Mouse (Mus musculus): ENCODE results near the gene Gng7. TPM values are rescaled to one million over a fixed set of nuclear protein-coding genes. Genes with fewer than 3 reads are reported as not detected.

Gene Gng7
- total and polyA plus RNA-seq, 3 experiments: 0.24 to 0.47 TPM; not detected in 1

DNA sequence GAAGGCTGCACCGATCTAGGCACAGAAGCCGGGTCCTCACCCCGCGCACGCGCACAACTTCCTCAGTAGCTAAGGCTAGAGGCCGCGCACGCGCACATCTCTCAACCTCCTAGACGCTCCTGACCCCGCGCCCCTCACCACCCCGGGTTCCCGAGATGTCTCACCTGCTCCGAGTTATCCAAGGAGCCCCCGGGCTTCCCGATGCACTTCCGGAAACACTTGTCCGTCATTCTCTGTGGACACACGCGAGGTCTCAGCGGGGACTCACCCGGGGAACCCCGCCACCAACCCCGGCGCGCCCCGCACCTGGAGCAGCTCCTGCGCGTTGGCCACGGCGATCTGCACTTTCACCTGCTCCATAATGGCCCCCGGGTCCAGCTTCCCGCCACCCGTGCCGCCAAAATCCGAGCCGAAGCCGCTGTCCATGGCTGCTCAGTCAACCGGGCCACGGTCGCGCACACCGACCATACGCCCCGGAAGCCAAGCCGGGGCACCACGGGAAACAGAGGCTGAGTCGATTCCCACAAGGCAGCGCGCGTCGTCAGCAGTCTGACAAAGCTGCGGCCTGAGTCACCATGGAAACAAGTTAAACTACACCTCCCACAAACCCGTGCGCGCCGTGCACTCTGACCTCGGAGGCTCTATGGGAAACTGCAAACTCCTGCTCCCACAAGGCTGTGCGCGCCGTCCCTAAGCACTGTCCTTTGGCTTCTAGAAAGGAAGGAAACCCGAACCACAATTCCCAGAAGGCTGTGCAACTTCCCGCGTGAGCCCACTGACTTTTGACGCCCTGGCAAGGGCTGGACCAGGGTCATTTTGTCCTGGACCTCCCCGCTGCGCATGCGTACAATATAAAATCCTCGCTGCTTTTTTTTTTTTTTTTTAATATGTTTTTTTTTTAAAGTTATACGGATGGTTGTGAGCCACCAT lies 114.2 kb downstream of the Gng7 start, which contains the start of gene Timm13:
Gene Timm13, minus strand, starts transcription at position 652 of the 930 bp plus-strand sequence.
- peak; percentile 99 for DNase-seq (ENCODE audit: extremely low read depth)
- in situ Hi-C loops (cut with MboI; ENCODE audit: low pct_ligation_motif_present, low pct_unique_long_range_greater_than_20kb, low sequenced_read_pairs): no loop called here

More for the DNA sequence above, 114.2 kb downstream of the Gng7 start, which contains the start of gene Timm13:
- peak within 1 kb of the TSS; percentile 76 to 88 (median 84) for H3K4me3 ChIP-seq (replicated peaks in 1 of 3; ENCODE audit: low read depth in 2 of 3, low read length in 2 of 3, poor library complexity in 1 of 3)
- peak within 1 kb of the TSS; percentile 75 for H3K27ac ChIP-seq (ENCODE audit: insufficient read depth, low read depth)
- H3K9me3 ChIP-seq (replicated peaks; ENCODE audit: low read length): no peaks in the 10 kb centered on the region
- TF ChIP-seq ZNF384 (IDR thresholded peaks at IDR 0.05; ENCODE audit: low read depth, low read length): peak; percentile 94
- TF ChIP-seq POLR2AphosphoS2 (IDR thresholded peaks at IDR 0.05; ENCODE audit: low read depth, low read length): peak; percentile 87
- TF ChIP-seq ELF1 (IDR thresholded peaks at IDR 0.05; ENCODE audit: low read depth, low read length): peak; percentile 88; the same call in 1 of the 2 replicates
- TF ChIP-seq ZMIZ1 (IDR thresholded peaks at IDR 0.05; ENCODE audit: low read depth, low read length): peak; percentile 86
- TF ChIP-seq CHD2 (IDR thresholded peaks at IDR 0.05; ENCODE audit: low read length): peak; percentile 98
- TF ChIP-seq SMC3 (IDR thresholded peaks at IDR 0.05; ENCODE audit: low read depth, low read length): no peak
- no peak for TF ChIP-seq ZC3H11A (IDR thresholded peaks at IDR 0.05; ENCODE audit: low read depth, low read length)
- no peak for TF ChIP-seq UBTF (IDR thresholded peaks at IDR 0.05; ENCODE audit: low read depth, low read length)
- no peak for TF ChIP-seq E2F4 (IDR thresholded peaks at IDR 0.05; ENCODE audit: insufficient replicate concordance, low read depth, low read length)
- peak; percentile 89 for TF ChIP-seq NELFE (IDR thresholded peaks at IDR 0.05; ENCODE audit: low read depth, low read length)
- TF ChIP-seq MXI1 (IDR thresholded peaks at IDR 0.05; ENCODE audit: low read depth, low read length): peak; percentile 88
- TF ChIP-seq RAD21 (IDR thresholded peaks at IDR 0.05; ENCODE audit: low read depth, low read length): no peak
- TF ChIP-seq HCFC1 (IDR thresholded peaks at IDR 0.05; ENCODE audit: low read depth, low read length): peak; percentile 94
- no peak for TF ChIP-seq ETS1 (conservative IDR thresholded peaks at IDR 0.05; ENCODE audit: low read depth, low read length)
- peak; percentile 92 for TF ChIP-seq NRF1 (IDR thresholded peaks at IDR 0.05; ENCODE audit: low read depth, low read length)
- TF ChIP-seq EP300 (IDR thresholded peaks at IDR 0.05; ENCODE audit: low read length): no peak
- peak; percentile 94 for TF ChIP-seq MAX (IDR thresholded peaks at IDR 0.05; ENCODE audit: low read length)
- no peak for TF ChIP-seq USF1 (IDR thresholded peaks at IDR 0.05; ENCODE audit: low read depth, low read length)
- TF ChIP-seq TBP (conservative IDR thresholded peaks at IDR 0.05; ENCODE audit: low read depth, low read length): no peak
- TF ChIP-seq MAZ (IDR thresholded peaks at IDR 0.05; ENCODE audit: low read depth, low read length): no peak
- no peak for TF ChIP-seq BHLHE40 (IDR thresholded peaks at IDR 0.05; ENCODE audit: low read depth, low read length)
- TF ChIP-seq ZKSCAN1 (IDR thresholded peaks at IDR 0.05; ENCODE audit: borderline replicate concordance, low read depth, low read length): no peak
- TF ChIP-seq IRF4 (IDR thresholded peaks at IDR 0.05; ENCODE audit: low read depth, low read length): peak; percentile 67
- TF ChIP-seq MAFK (IDR thresholded peaks at IDR 0.05; ENCODE audit: insufficient replicate concordance, low read length): no peak
- TF ChIP-seq RCOR1 (conservative IDR thresholded peaks at IDR 0.05; ENCODE audit: low read depth, low read length): no peak
- TF ChIP-seq SIN3A (IDR thresholded peaks at IDR 0.05; ENCODE audit: low read length): peak; percentile 81; the same call in 1 of the 2 replicates
- no peak for TF ChIP-seq PAX5 (IDR thresholded peaks at IDR 0.05; ENCODE audit: low read length)
- TF ChIP-seq GABPA (IDR thresholded peaks at IDR 0.05; ENCODE audit: insufficient replicate concordance, low read depth, low read length): peak; percentile 88; the same call in 1 of the 2 replicates
- TF ChIP-seq JUND (conservative IDR thresholded peaks at IDR 0.05; ENCODE audit: low read depth, low read length): no peak
- TF ChIP-seq CHD1 (IDR thresholded peaks at IDR 0.05; ENCODE audit: low read depth, low read length): no peak
- no peak for TF ChIP-seq CTCF (conservative IDR thresholded peaks at IDR 0.05 in 1 of 2, IDR thresholded peaks at IDR 0.05 in 1 of 2; ENCODE audit: low read depth in 2 of 2, low read length in 2 of 2)
- TF ChIP-seq TCF12 (IDR thresholded peaks at IDR 0.05; ENCODE audit: low read depth, low read length): peak; percentile 66
- TF ChIP-seq USF2 (conservative IDR thresholded peaks at IDR 0.05; ENCODE audit: low read depth, low read length): no peak
- peak; percentile 99 for TF ChIP-seq KAT2A (IDR thresholded peaks at IDR 0.05; ENCODE audit: insufficient replicate concordance, low read length)
- TF ChIP-seq MYC (IDR thresholded peaks at IDR 0.05; ENCODE audit: low read depth, low read length): peak; percentile 77; the same call in 1 of the 2 replicates
- peak; percentile 92 for TF ChIP-seq POLR2A (IDR thresholded peaks at IDR 0.05; ENCODE audit: low read depth, low read length)
- peak; percentile 52; the same call in 1 of the 2 replicates for TF ChIP-seq MEF2A (IDR thresholded peaks at IDR 0.05; ENCODE audit: borderline replicate concordance, low read depth, low read length)
- no peak for TF ChIP-seq JUN (IDR thresholded peaks at IDR 0.05; ENCODE audit: insufficient read depth, low read depth, low read length)
- H3K4me1 ChIP-seq (ENCODE audit: control insufficient read depth in 1 of 2, insufficient read depth in 2 of 2): peaks cover 8 to 21% of the 10 kb centered on the region in 2 experiments; a peak in 3 of 4 replicates
- peaks cover 46 to 76% of the 10 kb centered on the region in 2 experiments for H3K36me3 ChIP-seq (replicated peaks in 1 of 2; ENCODE audit: control insufficient read depth in 1 of 2, insufficient read depth in 1 of 2, low read length in 1 of 2)
- H3K4me2 ChIP-seq (ENCODE audit: insufficient read depth, low read depth, poor library complexity, severe bottlenecking): peak within 1 kb of the TSS; percentile 78
- peak within 1 kb of the TSS; percentile 89 for H3K9ac ChIP-seq (ENCODE audit: insufficient read depth, low read depth)
- no peaks in the 10 kb centered on the region for H3K27me3 ChIP-seq (replicated peaks)
- peaks cover 10% of the 10 kb centered on the region; the same call in 1 of the 2 replicates for H3K79me2 ChIP-seq (replicated peaks; ENCODE audit: control insufficient read depth, extremely low read depth, insufficient read depth, poor library complexity, severe bottlenecking)
- dilution Hi-C loops (cut with MboI; ENCODE audit: extremely low pct_ligation_motif_present, extremely low pct_unique_long_range_greater_than_20kb, low sequenced_read_pairs): no loop called here

Data from CH12.LX (cell line).